8 mouse cellular contexts compared by ENCODE assay signal in the genomic region with DNA sequence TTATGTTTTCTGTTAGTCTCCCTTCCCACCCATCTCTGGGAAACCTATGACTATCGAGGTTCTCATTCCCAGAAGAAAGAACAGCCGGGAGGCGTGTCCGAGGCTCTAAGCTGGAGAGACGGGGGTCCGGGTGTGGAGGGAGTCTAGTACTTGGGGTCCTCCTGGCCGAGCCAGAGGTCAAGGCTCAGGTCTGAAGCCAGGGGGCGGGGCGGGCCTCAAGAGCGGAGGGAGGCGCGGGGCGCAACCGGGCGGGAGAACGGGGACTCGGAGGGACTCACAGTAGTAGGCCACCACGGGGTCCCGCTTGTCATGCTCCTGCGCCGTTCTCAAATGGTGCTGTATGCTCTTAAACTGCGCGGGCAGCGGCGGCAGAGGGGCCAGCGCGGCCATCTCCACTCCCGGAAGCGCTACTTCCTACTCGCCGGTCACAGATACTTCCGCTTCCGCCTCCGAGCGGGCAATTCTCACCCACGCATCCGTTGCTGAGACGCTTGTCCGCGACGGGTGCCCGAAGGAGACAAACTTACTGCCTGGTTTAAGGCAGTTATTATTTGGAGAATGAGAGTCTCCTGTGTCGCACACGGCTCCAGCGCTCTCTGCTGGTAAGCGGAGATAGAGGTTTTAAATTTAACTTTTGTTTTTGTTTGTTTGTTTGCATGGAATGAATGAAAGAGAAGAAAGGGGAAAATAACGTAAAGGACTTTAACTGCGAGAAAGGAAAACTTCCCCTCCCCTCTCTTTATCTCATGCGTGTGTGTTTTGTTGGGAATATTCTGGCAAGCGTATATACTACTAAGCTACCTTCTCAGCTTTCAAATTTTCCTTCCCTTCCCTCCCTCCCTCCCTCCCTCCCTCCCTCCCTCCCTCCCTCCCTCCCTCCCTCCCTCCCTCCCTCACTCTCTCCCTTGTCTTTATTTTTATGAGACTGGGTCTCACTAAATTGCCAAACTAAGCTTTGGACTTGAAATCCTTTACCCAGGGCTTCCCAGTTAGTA. TPM values are rescaled to one million over a fixed set of nuclear protein-coding genes. Genes with fewer than 3 reads are reported as not detected.
A peak's percentile ranks its signal among the peaks of the same experiment; 100 is the strongest.
DNase-seq lines count a peak whose midpoint lies in the region; ATAC-seq lines count a peak whose summit lies in the region.

TSS of gene Vta1 (minus strand) at position 489 of the 995 bp plus-strand sequence.
TSS of gene Nmbr (plus strand) at position 520 of the 995 bp plus-strand sequence.

- H3K9ac ChIP-seq in heart, embryonic 13.5 days = peak within 1 kb of the TSS; percentile 94
- peak within 1 kb of the TSS; percentile 83 for H3K9ac ChIP-seq in liver, embryonic 12.5 days
- peak within 1 kb of the TSS; percentile 63 for H3K9ac ChIP-seq in stomach, embryonic 15.5 days

- H3K27ac ChIP-seq in brown adipose tissue, adult 24 weeks (replicated peaks; ENCODE audit: low read depth, low read length) = peak within 1 kb of the TSS; percentile 70
- peak within 1 kb of the TSS; percentile 85 for H3K27ac ChIP-seq in heart, embryonic 13.5 days (replicated peaks)
- H3K27ac ChIP-seq in liver, embryonic 12.5 days = peak within 1 kb of the TSS; percentile 79
- no peak within 1 kb of the TSS for H3K27ac ChIP-seq in stomach, embryonic 15.5 days

- H3K27me3 ChIP-seq in heart, embryonic 13.5 days (replicated peaks) = no peaks in the 10 kb centered on the region
- no peaks in the 10 kb centered on the region for H3K27me3 ChIP-seq in liver, embryonic 12.5 days (replicated peaks)
- no peaks in the 10 kb centered on the region for H3K27me3 ChIP-seq in stomach, embryonic 15.5 days (replicated peaks)

- 0 out of 2 replicates have a peak, but pooled peaks cover 5% of the 10 kb centered on the region for H3K4me1 ChIP-seq in brown adipose tissue, adult 24 weeks (ENCODE audit: control insufficient read depth, insufficient read depth, insufficient read length, low read length)
- peaks cover 16% of the 10 kb centered on the region for H3K4me1 ChIP-seq in heart, embryonic 13.5 days
- H3K4me1 ChIP-seq in liver, embryonic 12.5 days = peaks cover 15% of the 10 kb centered on the region
- peaks cover 9% of the 10 kb centered on the region for H3K4me1 ChIP-seq in stomach, embryonic 15.5 days

- H3K4me2 ChIP-seq in heart, embryonic 13.5 days = peak within 1 kb of the TSS; percentile 78
- peak within 1 kb of the TSS; percentile 72 for H3K4me2 ChIP-seq in liver, embryonic 12.5 days
- peak within 1 kb of the TSS; percentile 50 for H3K4me2 ChIP-seq in stomach, embryonic 15.5 days

- WGBS in heart, embryonic 13.5 days = 0% methylated on average over 50 of the region's 50 CpGs
- under 1% methylated on average over 50 of the region's 50 CpGs for WGBS in liver, embryonic 12.5 days (ENCODE audit: insufficient replicate concordance)
- under 1% methylated on average over 50 of the region's 50 CpGs for WGBS in stomach, embryonic 15.5 days

- ATAC-seq in heart, embryonic 13.5 days (ENCODE audit: extremely low read depth, insufficient number of reproducible peaks, low FRiP score, low TSS enrichment) = peak; percentile 85
- peak; percentile 99 for ATAC-seq in liver, embryonic 12.5 days
- ATAC-seq in stomach, embryonic 15.5 days (ENCODE audit: insufficient read depth, low FRiP score, low read depth) = peak; percentile 98

- H3K4me3 ChIP-seq in brown adipose tissue, adult 24 weeks (ENCODE audit: insufficient read depth, low read depth, low read length) = peak within 1 kb of the TSS; percentile 83
- H3K4me3 ChIP-seq in heart, embryonic 13.5 days = peak within 1 kb of the TSS; percentile 98
- peak within 1 kb of the TSS; percentile 93 for H3K4me3 ChIP-seq in liver, embryonic 12.5 days
- H3K4me3 ChIP-seq in stomach, embryonic 15.5 days (replicated peaks) = peak within 1 kb of the TSS; percentile 81

- H3K36me3 ChIP-seq in heart, embryonic 13.5 days = no peaks in the 10 kb centered on the region
- no peaks in the 10 kb centered on the region; the same call in 1 of the 2 replicates for H3K36me3 ChIP-seq in liver, embryonic 12.5 days
- H3K36me3 ChIP-seq in stomach, embryonic 15.5 days = no peaks in the 10 kb centered on the region

- DNase-seq in CD4-positive, CD25-positive, alpha-beta regulatory T cell, adult 2 months (ENCODE audit: low read depth, low spot score) = peak; percentile 97
- DNase-seq in fat pad, adult 2 months (ENCODE audit: extremely low read depth, low read depth, low spot score) = peak; percentile 69
- DNase-seq in kidney, postnatal 10 days = peak; percentile 99
- DNase-seq in natural killer cell, adult 2 months (ENCODE audit: low spot score in 2 of 2) = peak; percentile 95 to 97

- H3K9me3 ChIP-seq in heart, embryonic 13.5 days = no peaks in the 10 kb centered on the region
- H3K9me3 ChIP-seq in liver, embryonic 12.5 days (replicated peaks) = no peaks in the 10 kb centered on the region
- no peaks in the 10 kb centered on the region for H3K9me3 ChIP-seq in stomach, embryonic 15.5 days

RNA-seq across cellular contexts. Expression of gene Vta1, which starts in this region (rescaled TPM):
- 32.1 and 39.1 TPM in 2 replicates for polyA plus RNA-seq in brown adipose tissue, adult 24 weeks (2012; ENCODE audit: insufficient read depth, insufficient read length, missing spikeins)
- 70.3 and 83.6 TPM in 2 replicates for polyA plus RNA-seq in heart, embryonic 13.5 days (2015; fragmentation: Nextera tagmentation; extraction: Ambion mirVana)
- 54.0 and 58.9 TPM in 2 replicates for polyA plus RNA-seq in liver, embryonic 12.5 days (2016; fragmentation: Nextera tagmentation; extraction: Ambion mirVana)
- 86.1 and 90.6 TPM in 2 replicates for polyA plus RNA-seq in stomach, embryonic 15.5 days (2015; fragmentation: Nextera tagmentation; extraction: Ambion mirVana)

RNA-seq across cellular contexts. Expression of gene Nmbr, which starts in this region (rescaled TPM):
- 1.7 TPM in 1 of 2 replicates, not detected in the other for polyA plus RNA-seq in brown adipose tissue, adult 24 weeks (2012; ENCODE audit: insufficient read depth, insufficient read length, missing spikeins)
- polyA plus RNA-seq in heart, embryonic 13.5 days (2015; fragmentation: Nextera tagmentation; extraction: Ambion mirVana) = 0.09 and 0.17 TPM in 2 replicates
- not detected in 2 replicates for polyA plus RNA-seq in liver, embryonic 12.5 days (2016; fragmentation: Nextera tagmentation; extraction: Ambion mirVana)
- polyA plus RNA-seq in stomach, embryonic 15.5 days (2015; fragmentation: Nextera tagmentation; extraction: Ambion mirVana) = 0.18 and 0.33 TPM in 2 replicates
